Mouse (Mus musculus): ENCODE data around the gene Draxin. TPM values are rescaled to one million over a fixed set of nuclear protein-coding genes. Genes with fewer than 3 reads are reported as not detected.
"Not testable (repeated sequence)": the region's sequence is repeated elsewhere in the genome, so short reads cannot be mapped to it uniquely, and the experiment has no call there.

Draxin gene
- polyA plus RNA-seq, 1 experiment from 2014 or later = 17.4 TPM

GRCm38 (mm10) chr4:148050396-148050914, 80.0 kb downstream of the Draxin start:
- not testable (repeated sequence) for H3K4me1 ChIP-seq (replicated peaks; ENCODE audit: control insufficient read depth, insufficient read depth, low read length); H3K4me3 ChIP-seq (replicated peaks; ENCODE audit: low read length); H3K9me3 ChIP-seq (ENCODE audit: control insufficient read depth, low read length); H3K4me2 ChIP-seq (replicated peaks); ATAC-seq (ENCODE audit: low FRiP score); H3K9ac ChIP-seq; H3K27me3 ChIP-seq (ENCODE audit: control insufficient read depth, insufficient read depth, low read length); DNase-seq (ENCODE audit: low spot score); H3K27ac ChIP-seq
- 92% methylated on average over 3 of the region's 3 CpGs for WGBS
- peaks cover 94% of the 10 kb centered on the region for H3K36me3 ChIP-seq (replicated peaks; ENCODE audit: control insufficient read depth, insufficient read depth)

Small RNA genes lying within 50 kb of the gene (microRNA-seq; reads per million reads assigned to microRNA genes)
- gene Mir7022 = not detected

Other genes starting within 250 kb of the Draxin start
- gene Mfn2, start 226.0 kb downstream of the Draxin start, polyA plus RNA-seq (2014; fragmentation: Nextera tagmentation; extraction: Ambion mirVana) = 83.4 and 91.6 TPM in 2 replicates
- 25.3 and 28.1 TPM in 2 replicates for gene Plod1, start 193.9 kb downstream of the Draxin start, polyA plus RNA-seq (2014; fragmentation: Nextera tagmentation; extraction: Ambion mirVana)
- gene 2510039O18Rik, start 189.8 kb downstream of the Draxin start, polyA plus RNA-seq (2014; fragmentation: Nextera tagmentation; extraction: Ambion mirVana) = 15.8 and 19.4 TPM in 2 replicates
- 0.25 TPM in 1 of 2 replicates, not detected in the other for gene Nppb, start 144.9 kb downstream of the Draxin start, polyA plus RNA-seq (2014; fragmentation: Nextera tagmentation; extraction: Ambion mirVana)
- 2.4 TPM in 2 replicates for gene Nppa, start 130.0 kb downstream of the Draxin start, polyA plus RNA-seq (2014; fragmentation: Nextera tagmentation; extraction: Ambion mirVana)
- 24.8 and 28.7 TPM in 2 replicates for gene Clcn6, start 91.9 kb downstream of the Draxin start, polyA plus RNA-seq (2014; fragmentation: Nextera tagmentation; extraction: Ambion mirVana)
- gene Mthfr, start 91.6 kb downstream of the Draxin start, polyA plus RNA-seq (2014; fragmentation: Nextera tagmentation; extraction: Ambion mirVana) = 17.4 and 18.7 TPM in 2 replicates
- gene Agtrap, start 42.7 kb downstream of the Draxin start, polyA plus RNA-seq (2014; fragmentation: Nextera tagmentation; extraction: Ambion mirVana) = 5.3 and 6.6 TPM in 2 replicates
- 114 and 124 TPM in 2 replicates for gene Mad2l2, start 314 bp downstream of the Draxin start, polyA plus RNA-seq (2014; fragmentation: Nextera tagmentation; extraction: Ambion mirVana)
- 18.1 and 18.3 TPM in 2 replicates for gene Fbxo6, start 21.4 kb upstream of the Draxin start, polyA plus RNA-seq (2014; fragmentation: Nextera tagmentation; extraction: Ambion mirVana)
- gene Fbxo44, start 29.8 kb upstream of the Draxin start, polyA plus RNA-seq (2014; fragmentation: Nextera tagmentation; extraction: Ambion mirVana) = 98.6 and 101 TPM in 2 replicates
- 13.1 and 14.0 TPM in 2 replicates for gene Fbxo2, start 29.9 kb upstream of the Draxin start, polyA plus RNA-seq (2014; fragmentation: Nextera tagmentation; extraction: Ambion mirVana)
- gene Disp3, start 157.3 kb upstream of the Draxin start, polyA plus RNA-seq (2014; fragmentation: Nextera tagmentation; extraction: Ambion mirVana) = 16.6 and 16.9 TPM in 2 replicates